Mouse (Mus musculus) midbrain, embryonic 11.5 days (tissue): Measurements from ENCODE around the gene Dolpp1. TPM values are rescaled to one million over a fixed set of nuclear protein-coding genes. Genes with fewer than 3 reads are reported as not detected.
"Not testable (repeated sequence)": the region's sequence is repeated elsewhere in the genome, so short reads cannot be mapped to it uniquely, and the experiment has no call there.

Source experiments
- ATAC-seq: fragments of 200-750 bp; cut with Nextera tagmentation; 2 replicates; pipeline ENCODE4 v1.8.0; 2017; ENCODE audit warnings: moderate TSS enrichment, moderate library complexity; ENCODE audit not compliant: low FRiP score
- DNase-seq: peaks from one replicate; pipeline ENCODE4 v3.0.0; 2015; ENCODE audit warnings: low spot score; ENCODE audit errors: missing footprints
- H3K27ac ChIP-seq: fragments of 300-500 bp; sonication (generic); 2 replicates; pipeline ENCODE4 v1.5.1; 2014; ENCODE audit warnings: low read depth, low read length
- H3K27me3 ChIP-seq: fragments of 300-500 bp; sonication (generic); 2 replicates; pipeline ENCODE4 v1.6.1; 2014; ENCODE audit warnings: mild to moderate bottlenecking, low read length, moderate library complexity, mixed read lengths; ENCODE audit not compliant: control insufficient read depth, insufficient read depth
- H3K36me3 ChIP-seq: fragments of 300-500 bp; sonication (generic); 2 replicates; pipeline ENCODE4 v1.6.1; 2014; ENCODE audit warnings: mild to moderate bottlenecking, low read length, moderate library complexity, mixed read lengths; ENCODE audit not compliant: control insufficient read depth, insufficient read depth
- H3K4me1 ChIP-seq: fragments of 300-500 bp; sonication (generic); 2 replicates; pipeline ENCODE4 v1.6.1; 2014; ENCODE audit warnings: low read length; ENCODE audit not compliant: control insufficient read depth, insufficient read depth
- H3K4me2 ChIP-seq: fragments of 300-500 bp; sonication (generic); 2 replicates; pipeline ENCODE4 v1.6.1; 2014; ENCODE audit warnings: mild to moderate bottlenecking, moderate library complexity
- H3K4me3 ChIP-seq: fragments of 300-500 bp; sonication (generic); 2 replicates; pipeline ENCODE4 v1.5.1; 2014; ENCODE audit warnings: low read depth, low read length
- H3K9ac ChIP-seq: fragments of 300-500 bp; sonication (generic); 2 replicates; pipeline ENCODE4 v1.6.1; 2014; ENCODE audit warnings: low read length
- H3K9me3 ChIP-seq: fragments of 300-500 bp; sonication (generic); 2 replicates; pipeline ENCODE4 v1.6.1; 2016; ENCODE audit warnings: low read length; ENCODE audit not compliant: control insufficient read depth
- WGBS: fragments of 180-500 bp; shearing (Covaris S2); extraction: QIAGEN DNeasy Blood & Tissue Kit; methylation state at CpG from one replicate; pipeline ENCODE4 v1.1.7; 2014; 5-methylcytosine and 5-hydroxymethylcytosine counted together
- polyA plus RNA-seq: library from polyadenylated mRNA; unstranded; fragments of >200 nt; fragmentation: Nextera tagmentation; extraction: Ambion mirVana; gene quantifications from 2 replicates; pipeline ENCODE4 v1.2.1, GENCODE M21; 2014

Gene Dolpp1
- polyA plus RNA-seq, 1 experiment from 2014 or later: 45.8 TPM

- no peak for ATAC-seq
- H3K36me3 ChIP-seq: no peaks in the 10 kb centered on the region
- no peak for DNase-seq
- H3K9me3 ChIP-seq: no peaks in the 10 kb centered on the region
- H3K27me3 ChIP-seq: no peaks in the 10 kb centered on the region
- H3K4me2 ChIP-seq: no peak overlapping the region
- peaks cover 14% of the 10 kb centered on the region; the same call in 1 of the 2 replicates for H3K4me1 ChIP-seq
- 76% methylated on average over 16 of the region's 16 CpGs for WGBS
- H3K4me3 ChIP-seq: no peak overlapping the region
- H3K9ac ChIP-seq: peak overlapping the region; percentile 16; the same call in 1 of the 2 replicates
- no peak overlapping the region for H3K27ac ChIP-seq
Observed at GRCm38 (mm10) chr2:30413038-30413973, 21.3 kb downstream of the Dolpp1 start.

- ATAC-seq: no peak
- peaks cover 22% of the 10 kb centered on the region; the same call in 1 of the 2 replicates for H3K4me1 ChIP-seq
- H3K27ac ChIP-seq: no peak overlapping the region
- H3K27me3 ChIP-seq: no peaks in the 10 kb centered on the region
- H3K9ac ChIP-seq: no peak overlapping the region
- H3K4me3 ChIP-seq: no peak overlapping the region
- no peak for DNase-seq
- WGBS: 87% methylated on average over 4 of the region's 4 CpGs
- no peaks in the 10 kb centered on the region for H3K36me3 ChIP-seq
- H3K9me3 ChIP-seq: no peaks in the 10 kb centered on the region
- no peak overlapping the region for H3K4me2 ChIP-seq
Observed at GRCm38 (mm10) chr2:30414101-30414500, 22.0 kb downstream of the Dolpp1 start.

DNA sequence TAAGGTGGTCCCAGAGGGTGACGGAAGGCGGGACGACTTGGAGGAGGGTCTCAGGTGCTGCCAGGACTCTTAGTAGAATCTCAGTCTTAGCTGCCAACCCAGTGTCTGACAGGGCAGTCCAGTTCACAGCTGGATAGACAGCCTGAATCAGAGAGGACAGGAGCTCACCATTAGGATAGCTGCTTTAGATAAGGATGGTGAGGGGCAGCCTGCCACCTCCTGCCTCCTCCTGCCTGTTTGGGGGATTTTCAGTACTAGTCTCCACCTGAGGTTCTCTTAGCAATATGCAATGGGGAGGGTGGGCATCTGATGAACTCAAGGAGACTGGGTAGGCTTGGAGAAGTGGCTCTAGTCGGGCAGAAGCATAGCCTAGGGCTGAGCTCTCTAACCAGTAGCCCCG, 22.6 kb downstream of the Dolpp1 start:
- Histone ChIP-seq H3K4me2 (peak overlapping the region; percentile 72), H3K4me1 (peaks cover 24% of the 10 kb centered on the region; the same call in 1 of the 2 replicates), H3K4me3 (peak overlapping the region; percentile 71), H3K9ac (peak overlapping the region; percentile 95), H3K36me3 (no peaks in the 10 kb centered on the region), H3K27ac (no peak overlapping the region), H3K27me3 (no peaks in the 10 kb centered on the region), H3K9me3 (no peaks in the 10 kb centered on the region)
- no peak for ATAC-seq
- DNase-seq: no peak
- 50% methylated on average over 5 of the region's 5 CpGs for WGBS

- Histone ChIP-seq H3K27me3 (no peaks in the 10 kb centered on the region), H3K4me3 (peak within 1 kb of the TSS; percentile 71), H3K9ac (peak within 1 kb of the TSS; percentile 95), H3K27ac (peak within 1 kb of the TSS; percentile 94), H3K4me1 (peaks cover 24% of the 10 kb centered on the region; the same call in 1 of the 2 replicates), H3K36me3 (no peaks in the 10 kb centered on the region), H3K4me2 (peak within 1 kb of the TSS; percentile 72), H3K9me3 (no peaks in the 10 kb centered on the region)
- 1% methylated on average over 58 of the region's 58 CpGs for WGBS
- peak; percentile 93 for ATAC-seq
- peak; percentile 97 for DNase-seq
Observed at GRCm38 (mm10) chr2:30415157-30415935, 23.3 kb downstream of the Dolpp1 start, which contains the start of gene Crat. TSS of gene Crat (minus strand) at chr2:30415813.

GRCm38 (mm10) chr2:30415936-30416648, 24.0 kb downstream of the Dolpp1 start, which contains the start of gene Ptpa:
TSS of gene Ptpa (plus strand) at chr2:30416039.
- peaks cover 24% of the 10 kb centered on the region; the same call in 1 of the 2 replicates for H3K4me1 ChIP-seq
- peak; percentile 94 for ATAC-seq
- H3K4me2 ChIP-seq: peak within 1 kb of the TSS; percentile 72
- peak; percentile 99 for DNase-seq
- peak within 1 kb of the TSS; percentile 95 for H3K9ac ChIP-seq
- peak within 1 kb of the TSS; percentile 94 for H3K27ac ChIP-seq
- H3K4me3 ChIP-seq: peak within 1 kb of the TSS; percentile 71
- H3K9me3 ChIP-seq: no peaks in the 10 kb centered on the region
- H3K27me3 ChIP-seq: no peaks in the 10 kb centered on the region
- WGBS: under 1% methylated on average over 65 of the region's 67 CpGs
- H3K36me3 ChIP-seq: no peaks in the 10 kb centered on the region

DNA sequence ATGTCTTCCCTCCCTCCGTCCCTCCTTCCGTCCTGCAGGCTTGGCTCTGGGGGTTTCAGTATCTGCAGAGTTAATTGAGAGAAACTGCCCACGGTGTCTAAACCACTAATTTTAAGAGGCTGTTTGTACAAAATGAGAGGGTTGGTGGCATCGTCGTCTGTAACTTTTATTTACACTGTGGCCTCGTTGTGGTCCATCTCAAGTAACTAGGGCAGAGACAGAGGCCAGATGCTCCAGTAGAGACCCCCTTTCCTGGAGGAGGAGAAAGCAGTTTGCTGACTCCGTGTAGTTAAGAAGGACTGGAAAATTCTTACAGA, 24.6 kb downstream of the Dolpp1 start:
- Histone ChIP-seq H3K4me2 (peak overlapping the region; percentile 72), H3K9ac (peak overlapping the region; percentile 95), H3K9me3 (no peaks in the 10 kb centered on the region), H3K27me3 (no peaks in the 10 kb centered on the region), H3K27ac (peak overlapping the region; percentile 94), H3K36me3 (no peaks in the 10 kb centered on the region), H3K4me3 (peak overlapping the region; percentile 71), H3K4me1 (peaks cover 24% of the 10 kb centered on the region; the same call in 1 of the 2 replicates)
- ATAC-seq (no peak), DNase-seq (peak; percentile 93)
- 2% methylated on average over 7 of the region's 7 CpGs for WGBS

GRCm38 (mm10) chr2:30417154-30417553, 25.1 kb downstream of the Dolpp1 start:
- not testable (repeated sequence) for H3K27ac ChIP-seq, H3K9me3 ChIP-seq, H3K27me3 ChIP-seq, H3K9ac ChIP-seq, DNase-seq, ATAC-seq, H3K36me3 ChIP-seq
- H3K4me1 ChIP-seq: peaks cover 24% of the 10 kb centered on the region; the same call in 1 of the 2 replicates
- WGBS: 77% methylated on average over 6 of the region's 6 CpGs
- peak overlapping the region; percentile 71 for H3K4me3 ChIP-seq
- H3K4me2 ChIP-seq: peak overlapping the region; percentile 72

GRCm38 (mm10) chr2:30417595-30418165, 25.6 kb downstream of the Dolpp1 start:
- Histone ChIP-seq H3K9ac (no peak overlapping the region), H3K4me3 (no peak overlapping the region)

More at GRCm38 (mm10) chr2:30417595-30418165, 25.6 kb downstream of the Dolpp1 start:
- H3K9me3 ChIP-seq: no peaks in the 10 kb centered on the region
- H3K4me2 ChIP-seq: no peak overlapping the region
- ATAC-seq: no peak
- DNase-seq: no peak
- peaks cover 24% of the 10 kb centered on the region; the same call in 1 of the 2 replicates for H3K4me1 ChIP-seq
- no peak overlapping the region for H3K27ac ChIP-seq
- H3K27me3 ChIP-seq: no peaks in the 10 kb centered on the region
- 73% methylated on average over 5 of the region's 5 CpGs for WGBS
- H3K36me3 ChIP-seq: no peaks in the 10 kb centered on the region
